Mouse (Mus musculus) cerebral cortex, adult 2 months (tissue): ENCODE data around the gene Rif1.

Experiments used
- WGBS: fragments of 180-500 bp; shearing (Covaris S2); methylation state at CpG from one replicate; pipeline ENCODE4 v1.1.7; 2018; 5-methylcytosine and 5-hydroxymethylcytosine counted together

The Rif1 gene

GRCm38 (mm10) chr2:52072065-52072490 is 554 bp upstream of the Rif1 start:
- WGBS, result 13% methylated on average over 10 of the region's 10 CpGs

DNA sequence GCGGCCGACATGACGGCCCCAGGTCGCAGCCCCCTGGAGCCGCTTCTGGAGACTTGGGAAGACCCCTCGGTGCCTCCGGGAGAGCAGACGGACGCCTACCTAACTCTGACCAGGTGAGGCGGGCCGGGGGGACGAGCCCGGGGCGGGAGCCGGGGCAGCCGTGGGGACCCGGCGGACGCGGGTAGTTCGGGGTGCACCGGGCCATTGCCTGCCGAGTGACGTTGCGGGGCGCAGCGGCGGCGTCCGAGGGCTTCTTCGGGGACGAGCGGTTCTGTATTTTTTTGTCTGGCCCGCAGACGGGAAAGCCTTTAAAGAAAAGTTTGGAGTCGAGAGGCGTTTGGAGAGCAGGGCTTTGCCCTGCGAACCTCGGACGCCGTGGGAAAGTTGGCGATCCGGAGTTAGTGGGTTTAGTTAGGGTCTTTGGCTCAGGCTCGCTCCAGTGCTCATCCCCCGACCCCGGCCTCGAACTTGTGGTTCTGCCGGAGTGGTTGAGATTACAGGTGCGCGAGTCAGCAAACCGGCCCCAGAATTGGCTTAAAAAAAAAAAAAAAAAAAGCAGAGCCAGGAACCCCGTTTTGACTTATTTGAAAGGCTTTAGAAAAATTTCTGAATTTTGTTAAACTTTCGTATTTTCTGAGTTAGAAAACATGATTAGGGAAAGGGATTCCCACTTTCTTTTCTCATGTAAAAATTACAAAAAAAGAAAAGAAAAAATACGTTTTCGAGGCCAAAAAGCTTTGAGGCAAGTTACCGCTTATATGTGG is 691 bp downstream of the Rif1 start:
- WGBS, result 3% methylated on average over 56 of the region's 56 CpGs

DNA sequence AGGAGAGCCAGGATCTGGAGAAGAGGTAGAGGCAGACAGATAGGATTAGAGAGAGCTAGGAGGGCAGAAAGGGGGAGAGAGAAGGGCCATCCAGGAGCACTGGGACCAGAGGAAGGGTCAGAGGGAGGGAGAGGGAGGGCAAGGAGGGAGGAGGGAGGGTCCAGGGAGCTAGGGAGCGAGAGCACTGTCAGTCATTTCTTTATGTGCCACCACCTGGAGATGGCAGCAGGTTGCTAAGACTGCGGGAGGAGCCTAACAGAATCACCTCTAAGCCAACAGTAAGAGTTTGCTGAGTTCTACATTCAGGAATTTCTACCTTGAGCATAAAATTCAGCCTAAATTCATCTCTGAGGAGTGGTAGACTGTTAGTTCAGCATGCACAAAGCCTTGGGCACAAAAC is 6.0 kb downstream of the Rif1 start:
- WGBS, result 85% methylated on average over 2 of the region's 2 CpGs

GRCm38 (mm10) chr2:52084013-52084412 is 11.4 kb downstream of the Rif1 start:
- WGBS, result 89% methylated on average over 3 of the region's 3 CpGs

DNA sequence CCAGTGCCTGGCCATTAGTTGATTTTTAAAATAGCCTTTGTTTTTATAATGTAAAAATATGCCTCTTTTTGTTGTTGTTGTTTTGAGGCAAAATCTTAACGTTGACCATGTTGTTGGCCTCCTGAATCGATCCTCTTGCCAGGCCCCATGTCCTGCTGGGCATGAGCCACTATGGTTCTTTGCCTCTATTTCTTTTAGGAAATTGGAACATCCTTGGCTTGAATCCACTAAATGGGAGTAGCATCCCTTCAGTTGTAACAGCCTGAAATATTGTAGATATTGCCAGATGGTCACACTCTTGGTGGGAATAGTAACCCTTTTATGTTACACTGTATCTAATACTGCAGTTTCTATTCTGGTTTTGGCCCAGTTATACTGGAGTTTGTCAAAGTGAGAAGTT is 11.9 kb downstream of the Rif1 start:
- WGBS, result 67% methylated on average over 2 of the region's 2 CpGs

DNA sequence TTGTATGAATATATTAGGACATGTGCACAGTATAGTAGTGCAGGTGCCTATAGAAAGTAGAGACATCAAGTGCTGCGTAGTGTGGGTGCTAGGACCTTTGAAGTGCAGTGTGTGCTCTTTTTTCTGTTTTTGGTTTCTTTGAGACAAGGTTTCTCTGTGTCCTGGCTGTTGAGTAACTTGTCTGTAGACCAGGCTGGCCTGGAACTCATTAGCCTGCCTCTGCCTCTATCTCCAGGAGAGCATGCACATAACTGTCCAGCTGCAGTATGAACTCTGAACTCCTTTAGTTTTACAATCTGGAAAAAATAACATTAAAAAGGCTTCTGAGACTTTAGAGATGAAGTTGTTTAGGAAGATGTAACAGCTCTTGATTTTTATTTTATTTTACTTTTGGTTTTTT is 41.5 kb downstream of the Rif1 start:
- 100% methylated on average over 1 of the region's 1 CpGs for WGBS

DNA sequence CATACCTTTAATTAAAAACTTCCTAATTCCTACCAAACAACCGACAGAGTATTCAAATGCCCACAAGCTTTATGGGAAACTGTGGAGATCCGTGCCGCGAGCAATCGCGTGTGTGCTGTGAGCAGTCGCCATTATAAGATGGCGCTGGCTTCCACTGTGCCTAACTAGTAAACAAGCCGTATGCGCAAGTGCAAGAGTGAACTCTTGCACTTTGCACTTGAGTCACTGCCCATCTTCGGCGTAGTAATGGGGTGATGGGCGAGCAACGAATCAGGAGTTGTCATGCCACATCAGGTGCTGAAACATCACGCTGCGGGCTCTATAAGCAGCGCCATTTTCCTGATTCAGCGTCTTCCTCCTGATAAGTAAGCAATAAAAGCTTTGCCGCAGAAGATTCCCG is 58.7 kb downstream of the Rif1 start:
- WGBS, result 99% methylated on average over 20 of the region's 20 CpGs

- WGBS, result 51% methylated on average over 2 of the region's 2 CpGs
Measured at GRCm38 (mm10) chr2:52133351-52133750, 60.7 kb downstream of the Rif1 start.

- WGBS, result 81% methylated on average over 3 of the region's 3 CpGs
Measured at GRCm38 (mm10) chr2:52153064-52153463, 80.4 kb downstream of the Rif1 start.

DNA sequence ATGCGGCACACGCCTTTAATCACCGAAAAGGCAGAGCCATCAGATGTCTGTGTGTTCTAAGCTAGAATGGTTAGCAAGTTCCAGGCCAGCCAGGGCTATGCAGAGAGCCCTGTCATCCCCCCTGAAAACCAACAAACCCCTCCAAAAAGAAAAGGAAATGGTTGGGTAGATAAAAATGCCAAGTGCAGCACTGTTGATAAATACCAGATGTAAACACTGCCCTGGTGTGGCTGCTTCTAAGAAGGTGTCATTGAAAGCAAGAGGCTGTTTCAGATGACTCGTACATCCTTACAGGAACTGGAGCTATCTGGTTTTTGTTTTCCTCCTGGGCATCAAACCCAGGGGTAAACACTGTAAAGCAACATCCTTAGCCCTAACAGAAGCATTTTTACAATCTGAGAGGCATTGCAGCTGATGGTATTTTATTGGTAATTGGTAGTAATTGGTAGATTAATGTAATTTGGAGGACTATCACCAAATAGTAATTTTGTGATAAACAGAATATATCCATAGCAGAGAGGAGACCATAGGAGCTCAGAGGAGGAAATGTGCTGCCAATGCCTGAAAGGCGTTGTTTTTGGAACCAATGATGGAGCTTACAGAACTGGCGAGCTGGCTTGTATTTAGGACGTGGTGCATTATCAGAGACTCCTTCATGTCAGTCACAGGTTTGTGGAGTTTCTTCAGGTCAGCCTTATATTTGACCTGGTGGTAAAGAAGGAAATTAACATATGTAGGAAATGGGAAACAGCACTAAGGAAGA is 96.8 kb downstream of the Rif1 start:
- 89% methylated on average over 7 of the region's 7 CpGs for WGBS
